Mouse (Mus musculus) olfactory bulb, adult 2 months (tissue): ENCODE measurements around the gene Gpr55.

ENCODE experiments used
- CTCF ChIP-seq: fragments of 200-500 bp; IDR thresholded peaks from 2 replicates; pipeline ENCODE4 v1.5.1; 2012; ENCODE audit warnings: low read depth, mild to moderate bottlenecking, low read length, moderate library complexity; ENCODE audit not compliant: insufficient read depth
- POLR2A ChIP-seq: fragments of 200-500 bp; IDR thresholded peaks from 2 replicates; pipeline ENCODE4 v1.6.1; 2012; ENCODE audit warnings: mild to moderate bottlenecking, low read depth, low read length, moderate library complexity; ENCODE audit not compliant: insufficient read depth

DNA sequence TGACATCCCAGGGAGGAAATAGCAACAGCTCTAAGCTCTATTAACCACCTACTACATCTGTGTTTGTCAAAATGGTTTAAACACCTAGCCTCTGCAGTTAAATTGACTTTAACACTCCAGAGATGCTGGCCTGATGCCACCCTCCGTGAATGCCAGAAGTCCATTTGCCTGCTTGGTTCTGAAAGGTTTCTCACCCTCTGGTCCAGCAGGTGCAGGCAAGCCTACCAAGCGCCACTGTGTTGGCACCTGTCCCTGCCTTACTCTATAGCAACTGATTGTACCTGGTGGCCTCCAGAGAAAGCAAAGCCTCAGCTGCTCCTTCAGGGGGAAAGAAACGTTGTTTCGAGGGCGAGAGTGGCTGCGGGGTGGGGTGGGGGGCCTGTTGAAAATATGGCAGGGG is 24.5 kb downstream of the Gpr55 start:
- TF ChIP-seq POLR2A (no peak), CTCF (no peak)
